Mouse (Mus musculus) testis, adult 2 months (tissue): ENCODE measurements around the gene Zkscan5. TPM values are rescaled to one million over a fixed set of nuclear protein-coding genes. Genes with fewer than 3 reads are reported as not detected.
"Not testable (repeated sequence)": the region's sequence is repeated elsewhere in the genome, so short reads cannot be mapped to it uniquely, and the experiment has no call there.

ENCODE experiments used
- H3K27ac ChIP-seq: fragments of 200-500 bp; 2 replicates; pipeline ENCODE4 v1.5.1; 2012; ENCODE audit warnings: low read depth, low read length; ENCODE audit not compliant: control insufficient read depth, insufficient read depth
- H3K27me3 ChIP-seq: fragments of 200-500 bp; 2 replicates; pipeline ENCODE4 v1.6.1; 2012; ENCODE audit warnings: mild to moderate bottlenecking, low read length, moderate library complexity; ENCODE audit not compliant: control insufficient read depth, insufficient read depth
- H3K36me3 ChIP-seq: fragments of 200-500 bp; 2 replicates; pipeline ENCODE4 v1.6.1; 2012; ENCODE audit warnings: mild to moderate bottlenecking, low read length; ENCODE audit not compliant: control insufficient read depth, insufficient read depth
- H3K4me1 ChIP-seq: fragments of 200-500 bp; 2 replicates; pipeline ENCODE4 v1.6.1; 2012; ENCODE audit warnings: low read length; ENCODE audit not compliant: control insufficient read depth, insufficient read depth
- H3K4me3 ChIP-seq: fragments of 200-500 bp; 2 replicates; pipeline ENCODE4 v1.5.1; 2012; ENCODE audit warnings: low read depth, mild to moderate bottlenecking, low read length, moderate library complexity, mixed read lengths; ENCODE audit not compliant: control insufficient read depth
- CTCF ChIP-seq: fragments of 200-500 bp; IDR thresholded peaks from 2 replicates; pipeline ENCODE4 v1.5.1; 2012; ENCODE audit warnings: low read depth, mild to moderate bottlenecking, inconsistent platforms, low read length, moderate library complexity; ENCODE audit not compliant: control insufficient read depth, insufficient read depth, insufficient replicate concordance
- POLR2A ChIP-seq: fragments of 200-500 bp; IDR thresholded peaks from 2 replicates; pipeline ENCODE4 v1.6.1; 2012; ENCODE audit warnings: low read depth, mild to moderate bottlenecking, inconsistent platforms, low read length, moderate library complexity; ENCODE audit not compliant: control insufficient read depth
- polyA plus RNA-seq: library from polyadenylated mRNA; depleted of rRNA; stranded (reverse); fragments of >200 nt; gene quantifications from 2 replicates; pipeline ENCODE4 v1.2.3, GENCODE M21; 2012

Zkscan5 gene
- polyA plus RNA-seq, 1 experiment: 8.2 TPM

DNA sequence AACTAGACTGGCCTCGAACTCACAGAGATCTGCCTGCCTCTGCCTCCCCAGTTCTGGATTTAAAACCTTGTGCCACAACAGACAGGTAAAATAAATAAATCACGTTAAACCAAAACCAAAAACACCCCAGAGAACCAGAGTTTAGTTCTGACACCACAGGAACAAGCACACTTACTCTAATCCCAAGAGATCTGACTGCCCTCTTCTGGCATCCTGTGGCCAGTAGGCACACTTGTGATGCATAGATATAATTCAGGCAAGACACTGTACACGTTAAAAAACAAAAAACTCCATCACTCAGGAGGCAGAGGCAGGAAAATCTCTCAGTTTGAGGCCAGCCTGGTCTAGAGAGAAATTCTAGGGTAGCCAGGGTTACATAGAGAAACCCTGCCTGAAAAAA, 1.9 kb upstream of the Zkscan5 start:
- Histone ChIP-seq H3K36me3 (no peaks in the 10 kb centered on the region), H3K27me3 (no peaks in the 10 kb centered on the region), H3K4me3 (no peak overlapping the region), H3K4me1 (peaks cover 11% of the 10 kb centered on the region), H3K27ac (no peak overlapping the region)
- TF ChIP-seq CTCF (no peak), POLR2A (no peak)

DNA sequence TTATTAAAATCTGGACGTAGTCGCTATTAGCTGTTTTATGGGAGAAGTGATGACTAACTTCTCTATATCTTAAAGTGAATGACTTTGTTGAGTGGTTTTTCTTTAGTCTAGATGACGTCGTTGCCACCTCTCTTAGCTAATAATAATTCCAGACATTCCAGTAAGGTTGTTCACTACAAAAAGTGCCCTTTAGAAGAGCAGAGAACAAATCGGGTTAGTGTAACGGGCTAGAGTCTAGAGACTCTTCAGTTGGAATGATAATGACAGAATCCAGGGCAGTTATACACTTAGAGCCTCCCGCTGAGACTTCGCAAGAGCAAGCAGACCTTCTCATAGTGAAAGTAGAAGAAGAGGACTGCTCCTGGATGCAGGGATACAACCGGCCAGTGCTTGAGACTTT, 679 bp downstream of the Zkscan5 start:
- Histone ChIP-seq H3K27me3 (no peaks in the 10 kb centered on the region), H3K36me3 (0 out of 2 replicates have a peak, but pooled peaks cover 1% of the 10 kb centered on the region), H3K4me1 (peaks cover 11% of the 10 kb centered on the region), H3K27ac (no peak overlapping the region), H3K4me3 (peak overlapping the region; percentile 66)
- TF ChIP-seq CTCF: no peak
- no peak for TF ChIP-seq POLR2A

DNA sequence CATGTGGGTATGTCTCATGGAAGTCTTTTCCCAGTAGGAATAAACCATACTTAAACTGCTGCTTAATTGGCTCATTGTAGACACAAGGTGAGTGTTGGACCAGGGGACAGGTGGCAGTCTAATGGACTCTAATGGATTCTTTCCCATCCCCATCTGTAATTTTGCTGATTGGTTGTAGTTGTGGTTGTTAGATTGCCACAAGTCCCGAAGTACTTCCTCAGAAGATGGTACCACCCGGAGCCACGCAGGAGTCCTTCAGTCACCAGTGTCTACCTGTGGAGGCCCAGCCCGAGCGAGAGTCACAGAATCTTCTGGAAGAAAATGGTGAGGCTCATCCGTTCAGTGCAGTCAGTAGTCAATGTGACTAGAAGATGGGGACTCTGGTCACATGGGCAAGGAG, 3.0 kb downstream of the Zkscan5 start:
- Histone ChIP-seq H3K4me3 (no peak overlapping the region), H3K36me3 (0 out of 2 replicates have a peak, but pooled peaks cover 1% of the 10 kb centered on the region), H3K4me1 (peaks cover 8% of the 10 kb centered on the region), H3K27me3 (no peaks in the 10 kb centered on the region), H3K27ac (no peak overlapping the region)
- TF ChIP-seq POLR2A: no peak
- no peak for TF ChIP-seq CTCF

DNA sequence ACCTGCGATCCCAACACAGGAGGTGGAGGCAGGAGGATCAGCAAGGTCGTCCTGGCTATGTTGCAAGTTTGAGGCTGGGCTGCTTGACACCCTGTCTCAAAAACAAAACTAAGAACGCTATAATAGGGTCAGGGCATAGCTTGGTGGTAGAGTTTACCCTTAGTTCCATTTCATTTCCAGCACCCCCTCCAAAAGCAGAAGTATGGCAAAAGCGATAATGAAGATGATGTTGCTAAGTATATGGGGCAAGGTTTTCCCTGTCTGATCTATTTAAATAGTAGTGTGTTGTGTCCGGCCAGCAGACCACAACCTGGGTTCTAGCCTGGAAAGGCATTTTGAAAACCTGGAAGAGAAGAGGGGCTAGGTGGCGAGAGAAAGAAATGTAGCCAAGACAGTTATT, 3.6 kb downstream of the Zkscan5 start:
- Histone ChIP-seq H3K4me1 (peaks cover 5% of the 10 kb centered on the region), H3K27me3 (no peaks in the 10 kb centered on the region), H3K36me3 (0 out of 2 replicates have a peak, but pooled peaks cover 1% of the 10 kb centered on the region), H3K27ac (no peak overlapping the region), H3K4me3 (no peak overlapping the region)
- TF ChIP-seq CTCF (no peak), POLR2A (no peak)

DNA sequence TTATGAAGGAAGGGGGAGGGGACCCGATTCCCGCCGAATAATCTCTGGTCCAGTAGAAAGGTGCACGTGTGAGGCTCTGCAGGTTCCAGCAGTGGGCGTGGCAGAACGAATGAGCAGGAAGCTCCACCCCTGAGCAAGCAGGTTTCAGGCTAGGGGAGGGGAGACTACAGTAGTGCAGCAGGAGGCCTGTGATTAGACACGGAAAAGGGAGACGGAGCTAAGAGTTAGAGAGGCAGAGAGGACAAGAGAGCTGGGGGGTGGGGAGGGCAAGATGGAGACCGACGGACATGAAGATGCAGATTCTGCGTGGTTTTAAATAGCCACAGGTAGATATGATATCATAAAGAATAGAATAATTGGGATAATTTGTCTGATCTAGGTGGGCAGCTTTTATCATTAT, 4.0 kb downstream of the Zkscan5 start:
- H3K27ac ChIP-seq, H3K27me3 ChIP-seq, H3K4me3 ChIP-seq, H3K36me3 ChIP-seq, H3K4me1 ChIP-seq: not testable (repeated sequence)

DNA sequence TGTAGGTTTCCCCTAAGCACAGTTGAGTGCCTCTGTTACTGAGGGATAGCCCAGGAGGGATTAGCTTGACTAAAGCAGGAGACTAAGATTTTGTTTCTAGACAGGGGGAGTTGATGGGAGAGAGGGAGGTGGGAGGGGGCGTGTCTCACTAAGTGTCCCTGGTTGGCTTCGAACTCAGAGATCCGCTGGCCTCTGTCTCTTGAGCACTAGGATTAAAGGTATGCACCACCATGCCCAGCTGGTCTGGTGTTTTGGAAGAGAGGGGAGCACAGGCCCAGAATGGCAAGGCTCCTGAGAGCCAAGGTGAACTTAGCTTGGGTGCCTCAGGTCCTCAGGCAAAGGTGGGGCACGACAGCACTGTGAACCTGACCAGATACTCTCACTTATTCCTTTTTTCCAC, 7.0 kb downstream of the Zkscan5 start:
- no peak for TF ChIP-seq CTCF
- no peak for TF ChIP-seq POLR2A
- H3K27ac ChIP-seq: no peak overlapping the region
- no peak overlapping the region for H3K4me3 ChIP-seq
- peaks cover 4% of the 10 kb centered on the region; the same call in 1 of the 2 replicates for H3K36me3 ChIP-seq
- no peaks in the 10 kb centered on the region for H3K27me3 ChIP-seq
- H3K4me1 ChIP-seq: no peaks in the 10 kb centered on the region; the same call in 1 of the 2 replicates

DNA sequence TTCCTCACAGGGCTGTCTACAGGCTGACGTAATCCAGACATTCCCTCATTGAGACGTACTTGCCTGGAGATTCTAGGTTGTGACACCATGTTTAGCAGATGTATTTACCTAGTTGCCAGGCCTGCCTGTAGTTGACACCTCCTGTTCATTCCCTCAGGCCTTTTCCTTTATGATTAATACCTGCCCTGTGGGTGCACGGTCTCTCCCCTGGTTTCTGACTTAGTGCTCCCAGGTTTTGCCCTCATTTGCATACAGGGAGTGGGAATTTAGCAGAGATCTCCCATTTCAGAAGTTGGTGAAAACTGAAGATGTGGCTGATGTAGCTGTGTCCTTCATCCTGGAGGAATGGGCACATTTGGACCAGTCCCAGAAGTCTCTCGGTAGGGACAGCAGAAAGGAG, 7.9 kb downstream of the Zkscan5 start:
- no peak overlapping the region for H3K27ac ChIP-seq
- H3K27me3 ChIP-seq: no peaks in the 10 kb centered on the region
- TF ChIP-seq POLR2A: no peak
- TF ChIP-seq CTCF: no peak
- H3K4me3 ChIP-seq: no peak overlapping the region
- peaks cover 4% of the 10 kb centered on the region; the same call in 1 of the 2 replicates for H3K36me3 ChIP-seq
- no peaks in the 10 kb centered on the region; the same call in 1 of the 2 replicates for H3K4me1 ChIP-seq

DNA sequence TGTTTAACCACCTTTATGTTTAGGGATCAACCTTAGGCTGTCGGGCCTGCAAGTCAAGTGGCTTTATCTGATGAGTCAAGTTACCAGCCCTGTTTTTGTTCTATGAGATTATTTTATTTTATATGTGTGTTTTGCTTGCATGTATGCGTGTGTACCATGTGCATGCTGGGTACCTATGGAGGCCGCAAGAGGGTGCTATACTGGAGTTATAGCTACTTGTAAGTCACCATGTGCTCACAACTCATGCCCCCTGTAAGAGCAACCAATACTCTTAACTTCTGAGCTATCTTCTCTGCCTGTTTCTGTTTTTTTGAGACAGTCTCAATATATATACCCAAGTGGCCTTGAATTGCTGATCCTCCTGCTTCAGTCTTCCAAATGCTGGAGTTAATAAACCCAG, 9.1 kb downstream of the Zkscan5 start:
- Histone ChIP-seq H3K4me3 (no peak overlapping the region), H3K36me3 (peaks cover 2% of the 10 kb centered on the region; the same call in 1 of the 2 replicates), H3K4me1 (no peaks in the 10 kb centered on the region), H3K27me3 (no peaks in the 10 kb centered on the region), H3K27ac (no peak overlapping the region)
- no peak for TF ChIP-seq CTCF
- no peak for TF ChIP-seq POLR2A
